Mouse (Mus musculus) fibroblast of lung, adult 2 months (primary cell): ENCODE data around the gene Igfbp1.
"Not testable (repeated sequence)": the region's sequence is repeated elsewhere in the genome, so short reads cannot be mapped to it uniquely, and the experiment has no call there.

ENCODE experiments used
- DNase-seq: peaks from one replicate; pipeline ENCODE4 v3.0.0-alpha.2; 2011; ENCODE audit warnings: low read depth

Igfbp1 gene

DNA sequence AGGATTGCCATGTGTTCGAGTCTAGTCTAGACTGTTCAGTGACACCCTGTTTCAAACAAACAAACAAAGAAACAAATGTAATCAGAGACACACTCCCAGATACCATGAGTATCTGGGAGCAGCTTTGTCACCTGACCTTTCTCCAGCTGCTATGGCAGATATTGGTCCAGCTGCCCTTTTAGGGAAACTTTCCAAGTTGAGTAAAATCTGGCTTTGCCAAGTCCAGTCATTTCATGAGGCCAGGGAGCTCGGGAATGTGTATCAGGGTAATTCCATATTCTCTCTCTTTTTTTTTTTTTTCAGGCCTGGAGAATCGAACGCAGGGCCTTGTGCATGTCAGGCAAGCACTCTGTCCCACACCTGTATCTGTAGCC, 2.3 kb upstream of the Igfbp1 start:
- no peak for DNase-seq

DNA sequence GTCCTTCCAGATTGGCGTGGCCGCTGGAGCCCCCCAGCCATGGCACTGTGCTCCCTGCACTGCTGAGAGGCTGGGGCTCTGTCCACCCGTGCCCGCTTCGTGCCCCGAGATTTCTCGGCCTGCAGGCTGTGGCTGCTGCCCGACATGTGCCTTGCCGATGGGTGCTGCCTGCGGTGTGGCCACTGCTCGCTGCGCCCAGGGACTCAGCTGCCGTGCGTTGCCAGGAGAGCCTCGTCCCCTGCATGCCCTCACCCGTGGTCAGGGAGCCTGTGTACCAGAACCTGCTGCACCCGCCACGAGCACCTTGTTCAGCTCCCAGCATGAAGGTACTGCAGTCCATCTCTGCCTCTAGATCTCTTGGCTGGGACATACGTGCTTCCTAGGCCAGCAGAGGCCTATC, 424 bp downstream of the Igfbp1 start:
- DNase-seq, result no peak

DNA sequence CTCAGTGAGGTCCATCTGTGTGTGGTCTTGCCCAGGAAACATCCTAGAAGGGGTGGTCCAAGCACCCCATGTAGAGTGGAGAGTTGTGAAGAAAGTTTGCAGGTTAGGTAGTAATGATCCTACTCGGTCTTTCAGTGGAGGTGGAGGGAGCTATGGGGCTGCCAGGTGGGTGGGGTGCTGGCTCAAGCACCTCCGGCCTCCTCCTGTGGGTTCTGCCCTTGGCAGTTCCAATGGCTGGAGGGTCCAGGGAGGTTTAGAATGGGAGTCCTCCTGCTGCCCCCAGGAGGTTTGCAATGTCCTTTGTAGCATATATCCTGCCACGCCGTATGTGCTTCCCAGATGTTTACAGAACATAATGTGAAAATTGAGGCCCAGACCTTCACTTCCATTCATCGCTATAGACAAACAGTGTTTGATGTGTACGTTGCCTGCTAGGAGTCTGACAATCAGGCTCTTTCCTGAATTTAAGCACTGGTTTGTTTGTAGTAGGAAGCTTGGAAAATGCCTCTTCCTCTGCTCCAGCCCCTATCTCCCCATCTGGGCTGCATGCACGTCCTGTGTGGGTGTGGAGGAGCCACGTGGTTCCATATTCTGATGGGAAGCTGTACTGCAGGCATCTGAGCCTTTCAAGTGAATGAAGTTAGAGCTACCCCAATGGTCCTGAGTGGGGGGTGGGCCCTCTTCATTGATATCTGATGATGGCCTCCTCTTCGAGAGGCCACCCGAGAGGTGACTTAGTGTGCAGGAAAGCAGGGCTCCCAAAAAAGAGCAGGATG, 1.1 kb downstream of the Igfbp1 start:
- no peak for DNase-seq

DNA sequence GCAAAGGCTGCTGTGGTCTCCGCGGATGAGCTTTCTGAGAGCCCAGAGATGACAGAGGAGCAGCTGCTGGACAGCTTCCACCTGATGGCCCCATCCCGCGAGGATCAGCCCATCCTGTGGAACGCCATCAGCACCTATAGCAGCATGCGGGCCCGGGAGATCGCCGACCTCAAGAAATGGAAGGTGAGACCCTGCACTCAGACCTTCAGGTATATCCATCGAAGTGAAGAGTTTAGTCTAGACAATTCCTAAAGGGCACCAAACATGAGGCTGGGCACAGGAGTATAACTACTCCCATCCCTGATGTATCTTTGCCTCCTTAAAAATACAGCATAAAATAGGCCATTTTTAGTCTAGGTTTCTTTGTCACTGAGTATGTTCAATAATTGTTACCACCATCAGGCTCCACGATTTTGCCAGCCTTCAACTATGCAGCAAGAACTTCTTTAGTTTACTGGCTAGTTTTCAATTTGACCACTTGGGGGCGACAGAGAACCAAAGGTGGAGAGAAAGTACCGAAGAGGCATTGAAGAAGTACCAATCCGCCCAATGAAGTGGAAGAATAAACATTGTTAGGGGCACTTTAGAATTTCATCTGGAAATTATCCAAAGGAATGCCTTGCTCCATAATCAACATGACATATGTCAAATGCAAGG, 2.3 kb downstream of the Igfbp1 start:
- DNase-seq, result no peak

DNA sequence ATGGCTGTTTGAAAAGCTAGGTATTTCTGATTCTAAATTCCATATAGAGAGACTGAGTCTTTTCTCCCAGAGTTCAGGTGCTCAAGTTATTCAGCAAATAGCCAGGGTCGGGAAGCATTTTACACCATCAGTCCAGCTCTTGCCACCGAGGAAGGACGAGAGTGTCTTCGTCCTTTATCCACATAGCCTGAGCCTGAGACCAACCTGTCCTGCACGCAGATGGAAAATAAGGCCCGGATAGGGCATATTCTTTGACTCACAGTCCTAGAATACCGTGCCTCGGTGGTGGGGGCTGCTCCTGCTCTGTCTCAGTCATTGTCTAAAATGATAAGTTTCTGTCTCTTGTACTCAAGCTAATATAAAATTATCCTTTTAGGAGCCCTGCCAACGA, 2.8 kb downstream of the Igfbp1 start:
- DNase-seq, result no peak

DNA sequence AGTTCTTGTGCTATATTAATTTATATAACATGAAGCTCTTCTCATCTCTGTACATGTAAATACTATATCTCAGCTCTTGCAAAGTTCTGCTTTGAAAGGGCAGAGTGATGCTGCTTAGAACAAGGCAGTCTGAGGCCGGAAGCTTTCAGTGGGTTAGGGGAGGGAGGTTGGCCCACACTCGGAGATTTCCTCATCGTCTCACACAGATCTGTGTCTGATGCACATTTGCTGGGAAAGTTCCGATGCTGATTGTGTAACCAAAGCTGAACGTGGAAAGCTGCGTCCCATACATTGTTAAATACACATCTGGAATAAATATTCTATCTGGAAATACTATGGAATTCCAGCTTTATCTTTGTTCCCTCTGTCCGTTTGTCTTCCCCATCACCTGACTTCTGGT, 4.6 kb downstream of the Igfbp1 start:
- DNase-seq, result no peak

DNA sequence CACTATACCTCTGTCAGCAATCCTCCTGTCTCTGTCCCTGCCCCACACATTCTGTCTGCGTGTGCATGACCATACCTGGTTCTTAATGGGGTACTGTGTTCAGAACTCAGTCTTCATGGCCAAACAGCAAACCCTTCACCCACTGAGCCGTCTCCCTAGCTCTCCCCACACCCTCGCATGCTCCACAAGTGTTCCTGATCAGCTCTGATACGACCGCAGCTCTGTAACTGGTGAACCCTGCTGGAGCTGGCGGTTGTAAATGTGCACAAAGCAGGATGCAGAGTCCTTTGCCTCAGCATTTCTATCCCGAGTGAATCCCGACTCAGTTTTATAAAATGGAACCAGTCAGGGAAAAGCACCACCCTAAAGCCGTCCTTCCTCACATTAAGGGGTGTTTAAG, 6.3 kb downstream of the Igfbp1 start:
- no peak for DNase-seq

DNA sequence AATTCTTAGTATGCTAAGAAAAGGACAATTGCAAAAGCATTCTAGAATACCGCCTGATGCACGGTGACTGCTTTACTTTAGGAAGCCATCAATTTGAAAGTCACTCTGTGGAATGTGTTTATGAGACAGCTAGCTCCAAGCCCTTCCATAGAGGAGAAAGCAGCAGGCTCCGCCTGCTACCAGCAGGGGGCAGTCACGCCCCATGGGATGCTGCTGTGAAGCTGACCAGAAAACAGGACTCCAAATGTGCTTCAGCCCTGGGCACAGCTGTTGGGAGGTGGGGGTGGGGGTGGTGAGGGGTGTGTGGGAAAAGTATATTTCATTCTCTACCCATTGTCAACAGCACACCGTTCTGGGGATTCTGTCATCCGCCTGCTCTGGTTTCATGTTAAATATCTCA, 12.8 kb downstream of the Igfbp1 start:
- DNase-seq, result no peak

DNA sequence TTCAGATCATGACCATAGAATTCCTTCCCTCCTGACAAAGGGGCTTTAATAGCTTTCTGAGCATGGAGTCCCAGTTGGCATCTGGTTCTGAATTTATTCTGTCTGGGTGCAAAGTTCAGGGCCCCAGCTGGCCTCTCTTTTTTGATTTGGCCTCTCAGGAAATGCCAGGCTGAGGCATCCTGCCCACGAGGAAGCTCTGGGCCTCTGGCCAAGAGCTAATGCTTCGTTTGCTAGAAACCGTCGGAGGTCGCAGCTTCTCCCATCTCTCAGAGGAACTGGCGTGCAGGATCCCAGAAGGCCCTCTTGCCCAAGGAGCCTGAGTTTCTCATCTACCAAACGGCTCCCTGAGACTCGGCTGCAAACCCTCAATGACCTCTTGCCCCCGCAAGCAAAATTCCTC, 13.6 kb downstream of the Igfbp1 start:
- DNase-seq, result no peak

DNA sequence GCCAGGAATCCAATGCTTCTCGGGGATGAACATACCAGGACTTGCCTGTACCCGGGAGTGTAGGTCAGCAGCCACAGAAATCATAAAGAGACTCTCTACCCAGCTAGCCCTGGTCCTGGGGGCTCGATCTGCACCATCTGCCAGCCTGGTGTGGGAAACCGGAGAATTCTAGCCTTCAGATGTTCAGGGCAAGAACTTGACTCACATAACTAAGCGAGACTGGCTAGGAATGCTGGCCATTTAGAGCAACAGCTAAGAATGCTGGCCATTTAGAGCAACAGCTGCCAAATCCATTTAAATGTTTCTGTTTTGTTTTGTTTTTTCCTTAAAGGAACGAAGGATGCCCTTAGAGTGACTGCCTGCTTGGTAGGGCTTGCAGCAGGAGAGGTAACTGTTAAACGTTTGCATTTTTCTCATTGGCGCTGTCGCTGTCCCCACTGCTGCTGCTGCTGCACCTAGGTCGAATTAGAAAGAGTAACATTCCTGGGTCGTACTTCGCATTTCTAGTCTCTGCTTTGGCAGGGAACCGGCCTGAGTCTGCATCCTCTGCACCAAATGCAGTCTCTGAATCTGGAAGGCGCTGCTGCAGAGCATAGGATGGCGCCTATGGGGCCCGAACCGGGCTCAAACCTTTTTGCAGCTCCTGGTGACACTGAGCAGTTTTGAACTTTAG, 14.7 kb downstream of the Igfbp1 start:
- DNase-seq, result no peak

DNA sequence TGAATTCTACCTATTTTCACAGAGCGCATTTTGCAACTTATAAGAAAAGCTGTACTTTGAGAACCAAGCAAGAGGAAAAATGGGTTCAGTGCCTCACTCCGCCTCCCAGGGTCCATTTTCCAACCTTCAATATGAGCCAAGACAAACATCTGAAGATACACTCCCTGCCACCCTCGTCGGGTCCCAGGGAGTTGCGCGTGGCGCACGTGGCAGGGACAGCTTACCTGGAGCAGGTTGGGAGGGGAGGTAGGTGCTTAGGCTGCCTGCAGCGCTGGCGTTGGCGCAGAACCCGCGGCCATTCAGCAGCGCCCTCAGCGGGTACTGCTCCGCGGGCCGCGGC, 15.5 kb downstream of the Igfbp1 start:
- DNase-seq, result no peak

DNA sequence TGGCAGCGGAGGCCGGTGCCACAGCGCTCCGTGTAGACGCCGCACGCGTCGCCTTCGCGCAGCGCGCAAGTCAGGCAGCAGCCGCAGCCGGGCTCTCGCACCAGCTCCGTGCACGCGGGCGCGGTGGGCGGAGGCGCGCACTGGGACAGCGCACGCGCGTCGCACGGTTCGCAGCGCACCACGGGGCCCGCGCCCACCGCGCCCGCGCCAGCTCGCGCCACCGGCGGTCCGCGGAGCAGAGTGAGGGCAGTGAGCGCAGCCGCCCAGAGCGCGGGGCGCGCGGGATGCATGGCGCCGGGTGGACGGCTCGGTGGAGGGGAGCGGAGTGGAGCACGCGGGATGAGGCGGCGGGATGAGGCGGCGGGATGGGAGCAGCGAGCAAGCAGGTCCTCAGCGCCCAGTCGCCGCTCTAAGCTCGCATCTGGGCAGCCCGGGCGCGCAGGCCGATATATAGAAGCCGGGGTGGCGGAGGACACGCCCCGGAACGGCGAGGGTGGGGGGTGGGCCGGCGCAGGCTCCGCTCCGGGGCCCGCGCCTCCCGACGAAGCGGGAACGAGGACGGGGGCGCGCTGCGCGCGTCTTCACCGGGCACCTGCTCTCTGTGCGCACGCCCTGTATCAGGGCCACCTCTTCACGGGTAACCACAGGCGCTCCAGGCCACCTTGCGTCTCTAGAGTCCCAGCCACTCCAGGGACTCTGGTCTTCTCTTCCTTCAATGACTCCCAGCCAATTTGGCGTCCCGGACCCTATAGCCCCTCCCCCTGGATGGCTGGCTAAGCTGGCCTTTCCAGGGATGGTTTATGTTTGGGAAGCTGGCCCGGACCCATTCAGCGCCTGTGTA, 16.1 kb downstream of the Igfbp1 start, which contains the start of gene Igfbp3:
Gene Igfbp3 (minus strand): TSS at position 423 of the 841 bp plus-strand sequence.
- DNase-seq, result no peak

DNA sequence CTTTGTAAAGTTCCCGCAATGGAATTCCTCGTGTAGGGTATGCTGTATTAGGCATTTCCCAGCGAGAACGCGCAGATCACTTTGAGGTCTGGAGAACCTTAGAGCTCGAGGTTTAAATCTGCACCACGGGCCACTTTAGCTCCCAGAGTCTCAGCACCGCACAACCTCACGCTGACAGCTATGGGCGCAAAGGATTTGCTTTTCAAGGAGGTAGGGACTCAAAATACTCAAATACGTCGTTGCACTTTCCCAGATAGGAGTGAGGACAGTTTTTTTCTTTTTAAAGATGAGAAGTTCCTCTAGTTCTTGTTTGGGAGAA, 16.7 kb downstream of the Igfbp1 start:
- DNase-seq, result no peak

DNA sequence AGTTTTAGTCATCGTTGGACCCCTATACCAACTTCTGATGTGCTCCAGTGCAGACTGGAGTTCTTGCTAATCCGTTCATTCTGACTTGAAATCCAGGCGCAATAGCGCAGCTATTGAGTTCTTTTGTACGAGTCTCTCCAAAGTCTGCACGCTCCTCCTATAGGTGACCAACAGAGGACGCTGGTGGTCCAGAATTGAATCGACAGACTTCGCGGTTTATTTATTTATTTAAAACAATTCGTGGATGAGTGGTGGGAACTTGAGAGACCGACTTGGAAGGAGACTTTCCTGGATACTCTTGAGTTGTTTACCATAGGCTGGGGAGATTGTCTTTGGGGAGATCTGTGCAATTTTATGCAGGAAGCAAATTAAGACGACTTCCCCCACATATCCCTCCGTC, 17.2 kb downstream of the Igfbp1 start:
- no peak for DNase-seq

DNA sequence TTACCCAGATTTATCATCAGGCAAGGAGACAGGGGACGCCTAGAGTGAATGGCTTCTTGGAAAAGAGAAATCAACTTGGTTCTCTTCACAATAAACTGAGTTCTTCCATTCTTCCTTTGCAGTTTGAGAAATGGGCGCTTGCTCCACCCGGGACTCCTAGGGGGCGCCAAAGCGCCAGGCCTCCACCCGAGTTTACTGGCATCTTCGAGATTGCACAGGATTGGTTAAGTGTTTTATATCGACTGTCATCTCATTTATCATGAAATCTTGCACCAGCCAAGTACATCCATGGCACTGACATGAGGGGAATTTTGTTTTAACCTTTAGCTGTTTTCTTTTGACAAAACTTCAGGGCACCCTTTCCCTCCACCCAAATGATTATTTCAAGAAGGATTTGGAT, 18.1 kb downstream of the Igfbp1 start:
- DNase-seq, result no peak

DNA sequence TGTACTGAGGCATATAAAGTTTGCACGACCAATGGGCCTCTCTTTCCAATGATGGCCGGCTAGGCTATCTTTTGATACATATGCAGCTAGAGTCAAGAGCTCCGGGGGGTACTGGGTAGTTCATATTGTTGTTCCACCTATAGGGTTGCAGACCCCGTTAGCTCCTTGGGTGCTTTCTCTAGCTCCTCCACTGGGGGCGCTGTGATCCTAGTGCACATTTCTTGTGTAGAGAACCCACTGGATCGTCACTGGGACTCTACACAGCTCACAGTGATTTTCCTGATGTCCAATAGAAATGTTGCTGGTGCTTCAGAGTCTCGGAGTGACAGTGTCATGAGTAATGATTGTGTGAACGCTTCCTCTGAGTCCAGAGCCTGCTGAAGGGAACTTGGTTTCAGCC, 24.2 kb downstream of the Igfbp1 start:
- DNase-seq, result not testable (repeated sequence)

DNA sequence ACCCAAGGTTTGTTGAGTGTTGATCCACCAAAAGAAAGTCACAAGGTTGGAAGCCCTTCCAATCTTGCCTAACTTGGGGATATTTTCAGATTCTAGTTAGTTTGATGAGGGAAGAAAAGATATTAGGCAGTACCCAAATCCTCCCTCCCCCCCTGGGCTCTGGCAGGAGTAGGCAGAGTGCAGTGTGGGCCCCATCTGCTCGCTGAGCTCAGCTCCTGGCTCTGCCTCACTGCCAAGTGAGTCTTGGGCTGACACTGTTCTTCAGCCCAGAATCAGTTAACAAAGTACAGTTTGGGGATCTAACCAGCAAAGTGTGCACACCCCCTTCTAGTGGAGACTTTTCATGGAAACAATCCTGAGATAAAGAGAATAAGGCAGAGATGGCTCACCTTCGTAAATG, 28.6 kb downstream of the Igfbp1 start:
- no peak for DNase-seq

DNA sequence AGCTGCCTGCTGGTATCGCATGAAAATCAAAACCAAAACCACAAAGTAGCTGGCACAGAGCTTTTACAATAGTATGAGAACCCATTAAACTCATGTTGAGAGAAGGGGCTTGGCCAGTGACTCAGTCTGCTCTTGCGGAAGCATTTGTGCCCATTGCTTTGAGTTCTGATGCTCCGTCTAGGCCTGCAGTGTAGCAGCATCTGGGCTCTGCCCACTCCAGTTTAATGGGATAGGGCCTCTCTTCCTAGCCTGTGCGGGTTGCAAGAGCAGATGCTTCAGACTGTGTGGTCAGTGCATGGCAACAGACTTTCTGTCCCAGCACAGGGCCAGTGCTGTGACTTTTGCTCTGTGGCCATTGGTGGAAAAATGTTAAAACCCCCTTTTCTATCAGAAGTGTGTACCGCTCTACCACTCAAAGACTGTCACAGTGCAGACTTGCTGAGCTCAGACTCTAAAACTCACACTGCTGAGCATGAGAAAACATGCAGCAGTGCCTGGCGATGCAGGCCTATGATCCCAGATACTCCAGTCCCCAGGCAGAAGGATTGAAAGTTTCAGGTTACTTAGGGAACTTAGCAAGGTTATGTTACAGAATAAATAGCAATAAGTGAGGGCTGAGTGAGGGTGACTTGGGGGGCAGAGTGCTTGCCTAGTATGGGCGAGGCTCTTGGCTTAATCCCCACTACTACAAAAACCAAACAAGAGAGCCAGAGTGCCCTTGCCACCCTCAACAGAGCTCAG, 29.4 kb downstream of the Igfbp1 start:
- no peak for DNase-seq

DNA sequence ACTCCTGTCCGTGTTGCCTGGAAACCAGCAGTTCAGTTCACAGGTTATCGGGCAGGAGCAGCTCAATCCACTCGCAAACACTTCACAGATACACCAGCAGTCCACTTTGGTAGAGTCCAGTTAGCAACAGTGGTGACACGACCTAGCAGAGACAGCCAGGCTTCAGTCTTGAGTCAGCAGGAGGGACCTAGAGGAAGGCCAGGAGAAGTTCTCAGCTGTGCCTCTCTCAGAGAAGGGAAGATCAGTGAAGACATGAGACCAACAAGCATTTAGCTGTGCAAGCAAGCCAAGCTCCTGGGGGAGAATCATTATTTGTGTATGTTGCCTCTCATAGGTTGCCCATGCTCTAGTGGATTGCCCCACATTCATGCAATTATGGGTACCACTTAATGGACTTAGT, 30.5 kb downstream of the Igfbp1 start:
- DNase-seq, result no peak

DNA sequence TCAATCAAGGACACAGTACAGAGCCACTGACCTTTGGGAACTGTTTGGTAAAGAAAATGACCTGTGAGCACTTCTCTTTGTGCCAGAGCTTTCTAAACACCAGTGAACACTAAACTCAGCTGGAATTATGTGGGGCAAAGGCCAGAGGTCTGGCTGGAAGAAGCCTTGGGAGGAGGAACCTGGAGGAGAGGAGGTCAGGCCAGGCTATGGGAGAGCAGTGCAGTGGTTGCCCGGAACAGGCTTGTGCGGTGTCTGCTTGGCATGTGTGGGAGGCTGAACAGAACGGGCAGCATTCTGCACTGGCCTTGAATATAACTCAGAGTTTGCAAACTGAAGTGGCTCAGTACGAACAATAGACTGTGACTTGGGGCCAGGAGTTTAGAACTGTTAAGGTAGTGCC, 32.4 kb downstream of the Igfbp1 start:
- no peak for DNase-seq

DNA sequence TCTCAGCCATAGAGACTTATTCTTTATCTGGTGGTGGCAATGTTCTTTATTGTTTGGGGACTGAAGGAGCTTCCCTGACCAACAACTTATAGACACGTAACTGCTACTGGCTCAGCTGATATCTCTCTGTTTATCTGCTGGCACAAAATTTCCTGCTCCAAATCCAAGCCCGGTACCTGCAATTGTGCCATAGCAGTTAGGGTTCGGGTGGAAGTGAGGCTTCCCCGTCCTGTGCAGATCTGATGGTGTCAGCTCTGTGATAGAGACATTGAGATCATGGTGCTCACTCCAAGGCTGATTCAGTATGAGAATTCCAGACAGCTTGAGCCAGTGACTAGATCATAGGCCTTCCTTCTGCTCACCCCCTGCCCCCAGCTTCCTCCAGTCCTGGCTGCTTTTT, 34.4 kb downstream of the Igfbp1 start:
- no peak for DNase-seq

DNA sequence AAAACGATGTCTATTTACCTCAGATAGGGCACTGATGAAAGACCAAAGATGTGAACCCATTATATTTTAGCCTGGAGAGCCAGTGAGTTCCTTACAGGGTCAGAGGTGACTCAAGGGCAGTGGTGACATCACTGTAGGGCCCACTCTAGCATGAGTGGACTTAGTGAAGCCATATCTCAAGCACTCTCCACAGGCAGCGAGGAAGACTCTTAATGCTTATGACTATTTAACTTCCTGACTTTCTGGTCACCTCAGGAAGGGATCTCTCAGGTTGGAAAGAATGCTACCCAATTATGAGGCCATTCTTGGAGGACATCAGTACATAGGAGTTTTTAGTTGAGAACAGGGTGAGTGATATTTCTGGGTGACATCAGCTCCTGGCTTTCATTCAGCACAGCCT, 35.8 kb downstream of the Igfbp1 start:
- no peak for DNase-seq
